Mouse (Mus musculus) lung, embryonic 14.5 days (tissue): ENCODE measurements around the gene Mesp1. TPM values are rescaled to one million over a fixed set of nuclear protein-coding genes. Genes with fewer than 3 reads are reported as not detected.
"Not testable (repeated sequence)": the region's sequence is repeated elsewhere in the genome, so short reads cannot be mapped to it uniquely, and the experiment has no call there.

ENCODE experiments used
- ATAC-seq: fragments of 200-750 bp; cut with Nextera tagmentation; 2 replicates; pipeline ENCODE4 v1.8.0; 2017; ENCODE audit warnings: mild to moderate bottlenecking, moderate TSS enrichment, moderate library complexity; ENCODE audit not compliant: insufficient read depth
- DNase-seq: peaks from one replicate; pipeline ENCODE4 v3.0.0-alpha.2; 2015
- H3K27ac ChIP-seq: fragments of 300-500 bp; sonication (generic); 2 replicates; pipeline ENCODE4 v1.5.1; 2014; ENCODE audit warnings: low read depth, mild to moderate bottlenecking, moderate library complexity
- H3K27me3 ChIP-seq: fragments of 300-500 bp; sonication (generic); 2 replicates; pipeline ENCODE4 v1.6.1; 2014; ENCODE audit warnings: low read length, control low read depth; ENCODE audit not compliant: insufficient read depth
- H3K36me3 ChIP-seq: fragments of 300-500 bp; sonication (generic); 2 replicates; pipeline ENCODE4 v1.6.1; 2014; ENCODE audit warnings: control low read depth; ENCODE audit not compliant: insufficient read depth
- H3K4me1 ChIP-seq: fragments of 300-500 bp; sonication (generic); 2 replicates; pipeline ENCODE4 v1.6.1; 2014; ENCODE audit warnings: antibody characterized with exemption, control low read depth; ENCODE audit not compliant: insufficient read depth
- H3K4me2 ChIP-seq: fragments of 300-500 bp; sonication (generic); 2 replicates; pipeline ENCODE4 v1.6.1; 2014; ENCODE audit warnings: mild to moderate bottlenecking
- H3K4me3 ChIP-seq: fragments of 300-500 bp; sonication (generic); 2 replicates; pipeline ENCODE4 v1.5.1; 2014; ENCODE audit warnings: low read depth, low read length
- H3K9ac ChIP-seq: fragments of 300-500 bp; sonication (generic); 2 replicates; pipeline ENCODE4 v1.6.1; 2014
- H3K9me3 ChIP-seq: fragments of 300-500 bp; sonication (generic); 2 replicates; pipeline ENCODE4 v1.6.1; 2016; ENCODE audit warnings: low read depth, low read length, control low read depth
- CTCF ChIP-seq: IDR thresholded peaks from 2 replicates; pipeline ENCODE4 v1.5.1; 2016; ENCODE audit warnings: antibody characterized with exemption, low read depth
- WGBS: fragments of 180-500 bp; shearing (Covaris S2); extraction: QIAGEN DNeasy Blood & Tissue Kit; methylation state at CpG from one replicate; pipeline ENCODE4 v1.1.7; 2014; 5-methylcytosine and 5-hydroxymethylcytosine counted together
- polyA plus RNA-seq: library from polyadenylated mRNA; unstranded; fragments of >200 nt; fragmentation: Nextera tagmentation; extraction: Ambion mirVana; gene quantifications from 2 replicates; pipeline ENCODE4 v1.2.1, GENCODE M21; 2014

Gene Mesp1
- polyA plus RNA-seq, 1 experiment from 2014 or later: not detected

GRCm38 (mm10) chr7:79792635-79793421 is 760 bp downstream of the Mesp1 start:
- Histone ChIP-seq H3K4me2 (peak overlapping the region; percentile 73), H3K4me1 (0 out of 2 replicates have a peak, but pooled peaks cover 2% of the 10 kb centered on the region), H3K9me3 (no peaks in the 10 kb centered on the region), H3K36me3 (no peaks in the 10 kb centered on the region), H3K27ac (no peak overlapping the region), H3K27me3 (peaks cover 50% of the 10 kb centered on the region), H3K9ac (peak overlapping the region; percentile 46), H3K4me3 (peak overlapping the region; percentile 40)
- ATAC-seq: peak; percentile 60; the same call in 1 of the 2 replicates
- peak; percentile 76 for TF ChIP-seq CTCF
- DNase-seq: peak; percentile 62
- WGBS: under 1% methylated on average over 78 of the region's 80 CpGs

- H3K27me3 ChIP-seq: peaks cover 50% of the 10 kb centered on the region
- 24% methylated on average over 2 of the region's 2 CpGs for WGBS
Measured at GRCm38 (mm10) chr7:79789812-79790211, 3.8 kb downstream of the Mesp1 start.

GRCm38 (mm10) chr7:79786295-79786694 is 7.3 kb downstream of the Mesp1 start:
- Histone ChIP-seq H3K27ac (no peak overlapping the region), H3K27me3 (peaks cover 17% of the 10 kb centered on the region), H3K4me2 (no peak overlapping the region), H3K9ac (no peak overlapping the region), H3K9me3 (no peaks in the 10 kb centered on the region), H3K4me3 (no peak overlapping the region), H3K4me1 (no peaks in the 10 kb centered on the region), H3K36me3 (no peaks in the 10 kb centered on the region)
- ATAC-seq: peak; percentile 68; the same call in 1 of the 2 replicates
- 20% methylated on average over 6 of the region's 6 CpGs for WGBS
- TF ChIP-seq CTCF: peak; percentile 83
- DNase-seq: peak; percentile 92

More at GRCm38 (mm10) chr7:79789812-79790211, 3.8 kb downstream of the Mesp1 start:
- not testable (repeated sequence) for DNase-seq, H3K9ac ChIP-seq, ATAC-seq, H3K4me3 ChIP-seq, H3K4me1 ChIP-seq, H3K27ac ChIP-seq, H3K4me2 ChIP-seq, H3K36me3 ChIP-seq, H3K9me3 ChIP-seq

- DNase-seq: no peak
- ATAC-seq: no peak
- TF ChIP-seq CTCF: no peak
- Histone ChIP-seq H3K9me3 (no peaks in the 10 kb centered on the region), H3K27me3 (no peaks in the 10 kb centered on the region), H3K27ac (no peak overlapping the region), H3K4me1 (no peaks in the 10 kb centered on the region), H3K4me2 (no peak overlapping the region), H3K4me3 (no peak overlapping the region), H3K36me3 (no peaks in the 10 kb centered on the region), H3K9ac (no peak overlapping the region)
- WGBS: 73% methylated on average over 2 of the region's 2 CpGs
Measured at GRCm38 (mm10) chr7:79782516-79782855, 11.1 kb downstream of the Mesp1 start.

- 64% methylated on average over 11 of the region's 11 CpGs for WGBS
- Histone ChIP-seq H3K4me2 (no peak overlapping the region), H3K4me3 (no peak overlapping the region), H3K4me1 (no peaks in the 10 kb centered on the region), H3K27ac (no peak overlapping the region), H3K9ac (no peak overlapping the region), H3K27me3 (no peaks in the 10 kb centered on the region), H3K36me3 (no peaks in the 10 kb centered on the region), H3K9me3 (no peaks in the 10 kb centered on the region)
- TF ChIP-seq CTCF: no peak
- DNase-seq: no peak
- ATAC-seq: no peak
Measured at GRCm38 (mm10) chr7:79781826-79782515, 11.6 kb downstream of the Mesp1 start.

GRCm38 (mm10) chr7:79780647-79781626 is 12.7 kb downstream of the Mesp1 start:
- Histone ChIP-seq H3K36me3 (no peaks in the 10 kb centered on the region), H3K4me2 (peak overlapping the region; percentile 40), H3K9ac (no peak overlapping the region), H3K27ac (no peak overlapping the region), H3K9me3 (no peaks in the 10 kb centered on the region), H3K4me3 (no peak overlapping the region), H3K4me1 (no peaks in the 10 kb centered on the region), H3K27me3 (no peaks in the 10 kb centered on the region)
- ATAC-seq (peak; percentile 63; the same call in 1 of the 2 replicates), DNase-seq (peak; percentile 91)
- 22% methylated on average over 16 of the region's 16 CpGs for WGBS
- TF ChIP-seq CTCF: peak; percentile 96
